Mouse (Mus musculus) heart, embryonic 15.5 days (tissue): ENCODE measurements around the gene Fundc2. TPM values are rescaled to one million over a fixed set of nuclear protein-coding genes. Genes with fewer than 3 reads are reported as not detected.

Experiments used
- polyA plus RNA-seq: library from polyadenylated mRNA; unstranded; fragments of >200 nt; fragmentation: Nextera tagmentation; extraction: Ambion mirVana; gene quantifications from 2 replicates; pipeline ENCODE4 v1.2.1, GENCODE M21; 2015

Fundc2 gene
- polyA plus RNA-seq, 1 experiment from 2014 or later, result 95.2 TPM

Other genes starting within 250 kb of the Fundc2 start
- not detected in 2 replicates for gene Smim9, start 218.6 kb upstream of the Fundc2 start, polyA plus RNA-seq
- gene F8, start 216 bp downstream of the Fundc2 start, polyA plus RNA-seq, result 1.4 and 1.9 TPM in 2 replicates
- gene Cmc4, start 34.2 kb downstream of the Fundc2 start, polyA plus RNA-seq, result 19.4 and 22.8 TPM in 2 replicates
- gene Mtcp1, start 34.2 kb downstream of the Fundc2 start, polyA plus RNA-seq, result 5.3 and 6.6 TPM in 2 replicates
- gene Brcc3, start 34.2 kb downstream of the Fundc2 start, polyA plus RNA-seq, result 45.8 and 49.8 TPM in 2 replicates
- 136 and 164 TPM in 2 replicates for gene Vbp1, start 131.9 kb downstream of the Fundc2 start, polyA plus RNA-seq
- 0.40 and 0.74 TPM in 2 replicates for gene Rab39b, start 195.8 kb downstream of the Fundc2 start, polyA plus RNA-seq